Mouse (Mus musculus) embryonic facial prominence, embryonic 12.5 days (tissue): ENCODE measurements at regions not wholly inside any gene's neighbourhood (a gene's known extent, or its start where the extent isn't known, plus 50 kb on each side); places are given as distances from the start of the nearest gene placed in this dataset.
"Not testable (repeated sequence)": the region's sequence is repeated elsewhere in the genome, so short reads cannot be mapped to it uniquely, and the experiment has no call there.

ENCODE experiments used
- ATAC-seq: fragments of 200-750 bp; cut with Nextera tagmentation; 2 replicates; pipeline ENCODE4 v1.8.0; 2017; ENCODE audit not compliant: insufficient number of reproducible peaks, insufficient read depth, low FRiP score, low TSS enrichment
- H3K27ac ChIP-seq: fragments of 300-500 bp; sonication (generic); 2 replicates; pipeline ENCODE4 v1.5.1; 2016; ENCODE audit warnings: mild to moderate bottlenecking
- H3K27me3 ChIP-seq: fragments of 300-500 bp; sonication (generic); 2 replicates; pipeline ENCODE4 v1.6.1; 2016; ENCODE audit warnings: mild to moderate bottlenecking, moderate library complexity
- H3K36me3 ChIP-seq: fragments of 300-500 bp; sonication (generic); 2 replicates; pipeline ENCODE4 v1.6.1; 2016; ENCODE audit warnings: mild to moderate bottlenecking
- H3K4me1 ChIP-seq: fragments of 300-500 bp; sonication (generic); 2 replicates; pipeline ENCODE4 v1.6.1; 2016
- H3K4me2 ChIP-seq: fragments of 300-500 bp; sonication (generic); replicated peaks from 2 replicates; pipeline ENCODE4 v1.6.1; 2016; ENCODE audit warnings: mild to moderate bottlenecking, moderate library complexity
- H3K4me3 ChIP-seq: fragments of 300-500 bp; sonication (generic); 2 replicates; pipeline ENCODE4 v1.5.1; 2016; ENCODE audit warnings: mild to moderate bottlenecking
- H3K9ac ChIP-seq: fragments of 300-500 bp; sonication (generic); 2 replicates; pipeline ENCODE4 v1.6.1; 2016; ENCODE audit warnings: mild to moderate bottlenecking, moderate library complexity
- H3K9me3 ChIP-seq: fragments of 300-500 bp; sonication (generic); 2 replicates; pipeline ENCODE4 v1.6.1; 2016; ENCODE audit warnings: mild to moderate bottlenecking, moderate library complexity
- WGBS: fragments of 180-500 bp; shearing (Covaris S2); methylation state at CpG from one replicate; pipeline ENCODE4 v1.1.7; 2016; 5-methylcytosine and 5-hydroxymethylcytosine counted together

DNA sequence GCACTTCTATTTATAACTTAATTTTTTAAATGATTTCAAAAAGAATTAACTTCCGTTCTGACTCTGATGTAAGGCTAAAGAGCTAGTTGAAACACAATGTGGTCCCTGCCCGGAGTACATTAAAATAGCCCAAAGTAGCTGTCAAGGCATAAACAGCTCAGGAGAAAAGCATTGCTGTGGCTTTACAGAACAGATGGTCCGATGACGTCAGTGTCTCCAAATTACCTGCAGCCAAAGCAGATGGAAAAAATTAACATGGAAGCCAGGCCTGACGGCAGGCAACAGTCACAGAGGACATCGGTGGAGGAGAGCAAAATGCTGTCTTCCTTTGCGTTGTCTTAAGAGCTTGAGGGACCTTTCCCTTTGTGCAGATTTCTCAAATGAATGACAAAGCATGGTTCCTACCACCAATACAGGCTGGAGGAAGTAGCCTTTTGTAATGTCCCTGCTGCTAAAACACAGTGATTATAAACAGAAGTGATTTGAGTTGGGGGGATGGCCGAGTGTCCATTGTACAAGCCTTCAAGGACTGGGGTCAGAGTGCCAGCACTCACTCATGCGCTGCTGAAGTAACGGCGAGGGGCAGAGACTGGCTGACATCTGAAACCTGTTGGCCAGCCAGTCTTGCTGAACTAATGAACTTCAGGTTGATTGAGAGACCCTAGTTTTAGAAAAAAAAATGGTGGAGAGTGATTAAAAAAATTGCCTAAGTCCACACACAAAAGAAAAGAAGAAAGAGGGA lies 101.8 kb upstream of the Plcl2 start:
- H3K27ac ChIP-seq = peak overlapping the region; percentile 63; the same call in 1 of the 2 replicates
- WGBS = 18% methylated on average over 11 of the region's 11 CpGs
- H3K4me1 ChIP-seq = peaks cover 9% of the 10 kb centered on the region; the same call in 1 of the 2 replicates
- peak overlapping the region; percentile 18; the same call in 1 of the 2 replicates for H3K4me2 ChIP-seq
- ATAC-seq = peak; percentile 65; the same call in 1 of the 2 replicates
- no peaks in the 10 kb centered on the region for H3K27me3 ChIP-seq
- H3K4me3 ChIP-seq = no peak overlapping the region
- no peaks in the 10 kb centered on the region for H3K36me3 ChIP-seq
- no peaks in the 10 kb centered on the region for H3K9me3 ChIP-seq
- no peak overlapping the region for H3K9ac ChIP-seq

DNA sequence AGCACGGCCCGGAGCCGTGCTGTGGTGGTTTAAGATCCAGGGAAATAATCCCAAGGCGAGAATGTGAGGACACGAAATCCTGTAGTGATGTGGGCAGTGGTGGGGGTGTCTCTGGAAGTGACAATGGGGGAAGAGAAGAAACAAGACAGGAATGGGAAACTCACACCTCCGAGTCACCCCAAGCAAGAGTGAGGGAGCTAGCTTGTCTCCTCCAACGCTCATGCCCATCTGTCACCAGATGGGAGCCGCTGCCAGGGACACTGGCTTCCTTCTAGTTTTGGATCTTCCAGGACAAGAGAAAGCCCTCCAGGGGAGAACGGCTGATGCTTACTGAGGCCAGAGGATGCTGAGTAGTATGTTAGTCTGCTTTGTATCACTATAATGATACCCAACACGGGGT lies 100.6 kb upstream of the Plcl2 start:
- no peak for ATAC-seq
- no peak overlapping the region for H3K27ac ChIP-seq
- WGBS = 77% methylated on average over 10 of the region's 10 CpGs

DNA sequence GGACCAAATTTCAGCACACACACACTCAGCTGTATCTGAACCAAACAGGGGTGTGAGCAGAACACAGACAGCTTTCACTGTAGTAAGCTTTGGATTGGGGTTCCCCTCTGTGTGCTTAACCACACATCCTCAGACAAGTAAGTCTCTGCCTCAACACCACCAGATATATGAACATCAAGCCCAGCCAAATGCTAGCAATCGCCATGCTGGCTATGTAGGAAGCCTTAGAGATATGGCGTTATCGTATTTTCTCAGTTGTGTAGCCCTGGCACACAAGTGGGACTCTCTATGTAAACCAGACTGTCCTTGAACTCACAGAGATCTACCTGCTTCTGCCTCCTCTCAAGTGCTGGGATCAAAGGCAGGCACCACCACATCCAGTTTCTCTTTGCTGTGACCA lies 99.9 kb upstream of the Plcl2 start:
- Histone ChIP-seq H3K4me2 (no peak overlapping the region), H3K9ac (no peak overlapping the region), H3K4me1 (peaks cover 9% of the 10 kb centered on the region; the same call in 1 of the 2 replicates), H3K36me3 (no peaks in the 10 kb centered on the region), H3K27ac (no peak overlapping the region), H3K9me3 (no peaks in the 10 kb centered on the region), H3K27me3 (no peaks in the 10 kb centered on the region), H3K4me3 (no peak overlapping the region)
- WGBS = 98% methylated on average over 3 of the region's 3 CpGs
- ATAC-seq = no peak

More for the DNA sequence above, 100.6 kb upstream of the Plcl2 start:
- H3K9ac ChIP-seq = no peak overlapping the region
- H3K4me1 ChIP-seq = peaks cover 9% of the 10 kb centered on the region; the same call in 1 of the 2 replicates
- no peaks in the 10 kb centered on the region for H3K9me3 ChIP-seq
- H3K36me3 ChIP-seq = no peaks in the 10 kb centered on the region
- no peak overlapping the region for H3K4me2 ChIP-seq
- H3K27me3 ChIP-seq = no peaks in the 10 kb centered on the region
- no peak overlapping the region for H3K4me3 ChIP-seq

DNA sequence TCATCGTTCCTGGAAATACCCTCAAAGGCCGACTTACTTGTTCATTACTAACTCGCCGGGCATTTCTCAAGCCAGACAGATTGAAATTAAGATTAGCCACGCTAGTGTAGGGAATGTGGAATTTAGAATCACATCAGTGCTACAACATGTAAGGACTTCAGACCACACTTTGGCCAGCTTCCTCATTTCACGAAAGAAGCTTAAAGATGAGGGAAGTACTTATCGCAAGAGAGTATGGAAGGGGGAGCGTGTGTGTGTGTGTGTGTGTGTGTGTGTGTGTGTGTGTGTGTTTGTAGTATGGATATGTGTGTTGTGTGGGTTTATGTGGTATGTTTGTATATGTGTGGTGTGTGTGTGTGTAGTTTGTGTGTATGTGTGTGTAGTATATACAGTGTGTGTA lies 99.3 kb upstream of the Plcl2 start:
- Histone ChIP-seq H3K9me3 (no peaks in the 10 kb centered on the region), H3K4me2 (no peak overlapping the region), H3K27ac (no peak overlapping the region), H3K9ac (no peak overlapping the region), H3K36me3 (no peaks in the 10 kb centered on the region), H3K4me3 (no peak overlapping the region), H3K4me1 (peaks cover 9% of the 10 kb centered on the region; the same call in 1 of the 2 replicates), H3K27me3 (no peaks in the 10 kb centered on the region)
- 0 out of 2 replicates have a peak, but pooled peaks have one; percentile 35 for ATAC-seq
- WGBS = 87% methylated on average over 8 of the region's 8 CpGs

DNA sequence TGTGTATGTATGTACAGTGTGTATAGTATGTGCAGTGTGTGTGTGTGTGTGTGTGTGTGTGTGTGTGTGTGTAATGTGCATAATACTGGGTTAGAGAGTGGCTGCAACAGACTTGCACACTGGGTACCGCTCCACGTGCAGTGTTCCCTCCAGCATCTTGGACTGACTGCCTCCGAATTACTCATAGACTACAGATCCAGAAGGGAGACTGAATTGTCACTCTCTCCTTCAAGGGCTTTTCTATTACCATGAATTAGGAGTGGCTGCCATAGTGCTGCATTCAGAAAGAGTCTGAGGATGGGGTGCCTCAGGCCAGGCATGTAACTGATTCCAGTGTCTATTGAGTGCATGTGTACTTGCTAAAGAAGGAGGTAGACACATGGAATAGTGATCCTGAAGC lies 98.9 kb upstream of the Plcl2 start:
- Histone ChIP-seq H3K27ac (no peak overlapping the region), H3K9ac (no peak overlapping the region), H3K36me3 (no peaks in the 10 kb centered on the region), H3K4me1 (peaks cover 9% of the 10 kb centered on the region; the same call in 1 of the 2 replicates), H3K9me3 (no peaks in the 10 kb centered on the region), H3K4me2 (no peak overlapping the region), H3K4me3 (no peak overlapping the region), H3K27me3 (no peaks in the 10 kb centered on the region)
- ATAC-seq = no peak
- WGBS = 94% methylated on average over 3 of the region's 3 CpGs

DNA sequence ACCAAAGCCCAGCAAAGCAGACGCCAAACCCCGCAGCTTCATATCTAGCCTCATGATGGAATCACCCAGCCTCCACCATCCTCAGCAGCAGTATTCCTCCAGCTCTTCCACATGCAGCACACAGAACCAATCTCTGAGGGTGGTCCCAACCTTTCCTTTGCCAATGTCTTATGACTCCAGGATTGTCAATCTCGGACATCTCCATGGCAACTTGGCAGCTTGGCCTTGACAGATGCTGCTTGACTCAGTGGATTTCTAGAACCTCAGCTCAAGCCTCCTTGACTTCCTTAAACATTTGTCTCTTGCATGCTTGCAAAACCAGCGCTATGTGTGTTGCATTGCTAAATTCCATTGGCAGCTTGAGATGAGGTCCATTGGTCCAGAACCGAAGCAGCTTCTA lies 96.8 kb upstream of the Plcl2 start:
- Histone ChIP-seq H3K4me1 (peaks cover 6% of the 10 kb centered on the region; the same call in 1 of the 2 replicates), H3K36me3 (no peaks in the 10 kb centered on the region), H3K27me3 (no peaks in the 10 kb centered on the region), H3K9me3 (no peaks in the 10 kb centered on the region), H3K27ac (no peak overlapping the region), H3K9ac (no peak overlapping the region), H3K4me3 (no peak overlapping the region), H3K4me2 (no peak overlapping the region)
- 83% methylated on average over 5 of the region's 5 CpGs for WGBS
- no peak for ATAC-seq

GRCm38 (mm10) chr17:50413916-50414315 lies 95.3 kb upstream of the Plcl2 start:
- no peaks in the 10 kb centered on the region for H3K9me3 ChIP-seq
- WGBS = 89% methylated on average over 5 of the region's 5 CpGs
- H3K9ac ChIP-seq = no peak overlapping the region
- H3K4me1 ChIP-seq = no peaks in the 10 kb centered on the region
- H3K36me3 ChIP-seq = no peaks in the 10 kb centered on the region
- no peak for ATAC-seq
- H3K27me3 ChIP-seq = no peaks in the 10 kb centered on the region
- H3K27ac ChIP-seq = no peak overlapping the region
- no peak overlapping the region for H3K4me3 ChIP-seq
- H3K4me2 ChIP-seq = no peak overlapping the region

- Histone ChIP-seq H3K4me3 (no peak overlapping the region), H3K27me3 (no peaks in the 10 kb centered on the region), H3K9ac (no peak overlapping the region), H3K4me2 (no peak overlapping the region), H3K9me3 (no peaks in the 10 kb centered on the region), H3K36me3 (no peaks in the 10 kb centered on the region), H3K27ac (no peak overlapping the region), H3K4me1 (no peaks in the 10 kb centered on the region)
- WGBS = 97% methylated on average over 2 of the region's 2 CpGs
- no peak for ATAC-seq
Observed at GRCm38 (mm10) chr17:50415331-50416005, 93.7 kb upstream of the Plcl2 start.

GRCm38 (mm10) chr17:50416119-50416518 lies 93.1 kb upstream of the Plcl2 start:
- H3K9me3 ChIP-seq = no peaks in the 10 kb centered on the region
- H3K4me3 ChIP-seq = no peak overlapping the region
- ATAC-seq = no peak
- H3K27ac ChIP-seq = no peak overlapping the region
- 79% methylated on average over 1 of the region's 1 CpGs for whole genome bisulfite sequencing
- H3K4me1 ChIP-seq = no peaks in the 10 kb centered on the region
- H3K4me2 ChIP-seq = no peak overlapping the region
- no peaks in the 10 kb centered on the region for H3K36me3 ChIP-seq
- H3K27me3 ChIP-seq = no peaks in the 10 kb centered on the region
- no peak overlapping the region for H3K9ac ChIP-seq

DNA sequence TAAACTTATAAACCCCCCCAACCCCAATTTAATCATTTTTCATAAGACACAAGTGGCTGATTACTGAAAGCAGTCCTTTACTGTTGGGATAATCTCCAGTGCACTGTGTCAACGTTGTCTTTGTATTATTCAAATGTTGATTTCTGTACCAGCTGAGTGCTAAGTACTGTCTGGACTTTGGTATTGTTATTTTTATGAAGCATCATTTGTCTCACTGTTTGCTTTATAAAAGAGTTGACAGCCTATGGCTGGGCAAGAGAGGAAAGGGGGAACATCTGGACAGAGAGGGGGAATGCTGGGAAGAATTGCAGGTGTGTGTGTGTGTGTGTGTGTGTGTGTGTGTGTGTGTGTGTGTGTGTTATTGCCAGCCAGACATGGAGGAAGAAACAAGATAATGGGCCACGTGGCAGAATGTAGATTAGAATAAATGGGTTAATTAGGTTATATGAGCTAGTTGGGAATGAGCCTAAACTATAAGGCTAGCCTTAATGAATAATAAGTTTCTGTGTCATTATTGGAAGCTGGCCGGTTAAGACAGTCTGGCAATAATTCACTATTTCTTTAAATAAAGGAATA lies 92.6 kb upstream of the Plcl2 start:
- 69% methylated on average over 3 of the region's 3 CpGs for WGBS
- H3K9me3 ChIP-seq = no peaks in the 10 kb centered on the region
- H3K27ac ChIP-seq = no peak overlapping the region
- no peak for ATAC-seq
- H3K27me3 ChIP-seq = no peaks in the 10 kb centered on the region
- no peak overlapping the region for H3K4me2 ChIP-seq
- no peaks in the 10 kb centered on the region for H3K4me1 ChIP-seq
- H3K9ac ChIP-seq = no peak overlapping the region
- no peaks in the 10 kb centered on the region for H3K36me3 ChIP-seq
- no peak overlapping the region for H3K4me3 ChIP-seq

GRCm38 (mm10) chr17:50418863-50419383 lies 90.3 kb upstream of the Plcl2 start:
- H3K9me3 ChIP-seq = no peaks in the 10 kb centered on the region
- no peak overlapping the region for H3K27ac ChIP-seq
- H3K4me3 ChIP-seq = no peak overlapping the region
- no peaks in the 10 kb centered on the region for H3K4me1 ChIP-seq
- H3K9ac ChIP-seq = no peak overlapping the region
- no peak for ATAC-seq
- no peak overlapping the region for H3K4me2 ChIP-seq
- WGBS = 66% methylated on average over 3 of the region's 3 CpGs
- H3K36me3 ChIP-seq = no peaks in the 10 kb centered on the region
- H3K27me3 ChIP-seq = no peaks in the 10 kb centered on the region

DNA sequence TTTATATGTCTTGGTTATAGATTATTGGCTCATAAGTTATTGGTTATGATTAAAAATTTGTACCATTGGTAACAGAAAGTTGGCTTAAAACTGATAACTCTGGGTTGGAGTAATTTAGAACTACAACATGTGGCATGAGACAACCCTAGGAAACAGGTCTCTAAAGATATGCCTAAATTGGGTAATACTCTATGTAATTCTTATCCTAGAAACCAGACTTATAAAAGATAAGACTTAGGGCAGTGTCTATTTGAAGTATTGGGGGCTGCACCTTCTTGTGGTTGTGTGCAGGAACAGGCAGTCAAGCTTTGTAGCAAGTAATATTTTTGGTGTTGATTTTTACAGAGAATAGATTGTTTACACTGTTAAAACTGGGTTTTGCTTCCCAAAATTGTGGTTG lies 89.7 kb upstream of the Plcl2 start:
- not testable (repeated sequence) for H3K36me3 ChIP-seq, H3K4me3 ChIP-seq, H3K27me3 ChIP-seq, H3K27ac ChIP-seq, H3K4me2 ChIP-seq, ATAC-seq, H3K4me1 ChIP-seq, H3K9me3 ChIP-seq, H3K9ac ChIP-seq
